Comparison of ENCODE assay signal across 18 mouse cellular contexts in genomic region chr3:76014766-76015165, GRCm38 (mm10). TPM values are rescaled to one million over a fixed set of nuclear protein-coding genes. Genes with fewer than 3 reads are reported as not detected.
"Had no signal": no experiment of that assay in that cellular context is flagged by ENCODE, and none has a peak within 500 bp of the region (broad histone marks: within the 10 kb centered on the region; RNA-seq: fewer than 3 reads in every experiment).

No protein-coding gene starts in this region.

- H3K4me3 ChIP-seq: neural tube, embryonic 15.5 days; stomach, embryonic 15.5 days had no signal

- H3K27ac ChIP-seq: neural tube, embryonic 15.5 days; stomach, embryonic 15.5 days; stomach, postnatal 0 days had no signal

- H3K9ac ChIP-seq: neural tube, embryonic 15.5 days; stomach, embryonic 15.5 days had no signal

- H3K9me3 ChIP-seq: neural tube, embryonic 15.5 days; stomach, embryonic 15.5 days had no signal

- DNase-seq: retina, postnatal 1 day; right cerebral cortex, adult 18-20 months; right cerebral cortex, postnatal 14 days; right cerebral cortex, postnatal 25 days; right cerebral cortex, postnatal 4 days; spleen, adult 18-20 months; thymus, adult 18-20 months; thymus, adult 2 months; thymus, postnatal 14 days; thymus, postnatal 25 days; thymus, postnatal 36 days; thymus, postnatal 4 days had no signal

- H3K4me1 ChIP-seq: neural tube, embryonic 15.5 days; stomach, embryonic 15.5 days had no signal

- H3K4me2 ChIP-seq: neural tube, embryonic 15.5 days; stomach, embryonic 15.5 days had no signal

- H3K27me3 ChIP-seq: neural tube, embryonic 15.5 days; stomach, embryonic 15.5 days had no signal

- H3K36me3 ChIP-seq: neural tube, embryonic 15.5 days; stomach, embryonic 15.5 days had no signal

RNA-seq across cellular contexts. Expression of gene Fstl5, which starts 59.3 kb away (rescaled TPM):
- total RNA-seq: neutrophil, adult 5-6 weeks had no signal
- polyA plus RNA-seq: small intestine, adult 2 months; spleen, adult 2 months had no signal
